Comparison of ENCODE assay signal across 19 mouse cellular contexts in genomic region chr10:111445939-111446671, GRCm38 (mm10). TPM values are rescaled to one million over a fixed set of nuclear protein-coding genes. Genes with fewer than 3 reads are reported as not detected.
DNase-seq lines count a peak whose midpoint lies in the region; ATAC-seq and TF ChIP-seq lines count a peak whose summit lies in the region.
"Had no signal": no experiment of that assay in that cellular context is flagged by ENCODE, and none has a peak within 500 bp of the region (broad histone marks: within the 10 kb centered on the region; RNA-seq: fewer than 3 reads in every experiment).

No protein-coding gene starts in this region.

- H3K27ac ChIP-seq in heart, embryonic 12.5 days (ENCODE audit: poor library complexity, severe bottlenecking), result no peak overlapping the region
- no peak overlapping the region for H3K27ac ChIP-seq in CH12.LX (ENCODE audit: insufficient read depth, low read depth)
- no peak overlapping the region for H3K27ac ChIP-seq in gastrocnemius, adult 2 months
- H3K27ac ChIP-seq: forebrain, embryonic 10.5 days; hindbrain, embryonic 15.5 days; layer of hippocampus, adult 2 months; midbrain, embryonic 12.5 days; neural tube, embryonic 15.5 days had no signal

- H3K79me2 ChIP-seq in CH12.LX (replicated peaks; ENCODE audit: control insufficient read depth, extremely low read depth, insufficient read depth, poor library complexity, severe bottlenecking), result no peaks in the 10 kb centered on the region

- TF ChIP-seq RAD21 in CH12.LX (IDR thresholded peaks at IDR 0.05; ENCODE audit: low read depth, low read length), result no peak

- dilution Hi-C loops in CH12.LX (cut with MboI; ENCODE audit: extremely low pct_ligation_motif_present, extremely low pct_unique_long_range_greater_than_20kb, low sequenced_read_pairs), result no loop called here

- intact Hi-C loops in gastrocnemius, adult 2 months (cut with DNase I), result no loop called here

- in situ Hi-C loops in CH12.LX (cut with MboI; ENCODE audit: low pct_ligation_motif_present, low pct_unique_long_range_greater_than_20kb, low sequenced_read_pairs), result no loop called here

- no peaks in the 10 kb centered on the region for H3K9me3 ChIP-seq in heart, embryonic 12.5 days (replicated peaks)
- H3K9me3 ChIP-seq in CH12.LX (replicated peaks; ENCODE audit: low read length), result no peaks in the 10 kb centered on the region
- H3K9me3 ChIP-seq: forebrain, embryonic 10.5 days; hindbrain, embryonic 15.5 days; midbrain, embryonic 12.5 days; neural tube, embryonic 15.5 days had no signal

- peaks cover 19% of the 10 kb centered on the region for H3K4me1 ChIP-seq in heart, embryonic 12.5 days (replicated peaks)
- H3K4me1 ChIP-seq in CH12.LX (ENCODE audit: control insufficient read depth in 1 of 2, insufficient read depth in 2 of 2), result peaks cover 16 to 33% of the 10 kb centered on the region in 2 experiments
- H3K4me1 ChIP-seq: hindbrain, embryonic 15.5 days; midbrain, embryonic 12.5 days; neural tube, embryonic 15.5 days had no signal

- no peak for TF ChIP-seq CTCF in CH12.LX (conservative IDR thresholded peaks at IDR 0.05 in 1 of 2, IDR thresholded peaks at IDR 0.05 in 1 of 2; ENCODE audit: low read depth in 2 of 2, low read length in 2 of 2)
- TF ChIP-seq CTCF in gastrocnemius, adult 2 months (IDR thresholded peaks at IDR 0.05), result no peak

- no peak overlapping the region for H3K4me2 ChIP-seq in heart, embryonic 12.5 days
- H3K4me2 ChIP-seq in CH12.LX (ENCODE audit: insufficient read depth, low read depth, poor library complexity, severe bottlenecking), result 0 out of 2 replicates have a peak overlapping the region, but pooled peaks have one; percentile 16
- H3K4me2 ChIP-seq: hindbrain, embryonic 15.5 days; midbrain, embryonic 12.5 days; neural tube, embryonic 15.5 days had no signal

- no peak for ATAC-seq in heart, embryonic 12.5 days (ENCODE audit: insufficient number of reproducible peaks, low FRiP score)
- peak; percentile 78 for ATAC-seq in megakaryocyte, adult 5-6 weeks (ENCODE audit: poor library complexity, severe bottlenecking)

- TF ChIP-seq EP300 in CH12.LX (IDR thresholded peaks at IDR 0.05; ENCODE audit: low read length), result peak; percentile 28; the same call in 1 of the 2 replicates

- H3K36me3 ChIP-seq in heart, embryonic 12.5 days, result no peaks in the 10 kb centered on the region
- no peaks in the 10 kb centered on the region for H3K36me3 ChIP-seq in CH12.LX (replicated peaks in 1 of 2; ENCODE audit: control insufficient read depth in 1 of 2, insufficient read depth in 1 of 2, low read length in 1 of 2)
- H3K36me3 ChIP-seq: forebrain, embryonic 10.5 days; hindbrain, embryonic 15.5 days; midbrain, embryonic 12.5 days; neural tube, embryonic 15.5 days had no signal

- no peak for TF ChIP-seq POLR2A in CH12.LX (IDR thresholded peaks at IDR 0.05; ENCODE audit: low read depth, low read length)

- no peak overlapping the region for H3K9ac ChIP-seq in heart, embryonic 12.5 days
- H3K9ac ChIP-seq in CH12.LX (ENCODE audit: insufficient read depth, low read depth), result no peak overlapping the region
- H3K9ac ChIP-seq: hindbrain, embryonic 15.5 days; midbrain, embryonic 12.5 days; neural tube, embryonic 15.5 days had no signal

- no peak overlapping the region for H3K4me3 ChIP-seq in heart, embryonic 12.5 days
- H3K4me3 ChIP-seq in CH12.LX (replicated peaks in 1 of 3; ENCODE audit: low read depth in 2 of 3, low read length in 2 of 3, poor library complexity in 1 of 3), result no peak overlapping the region
- no peak overlapping the region for H3K4me3 ChIP-seq in gastrocnemius, adult 2 months
- H3K4me3 ChIP-seq: forebrain, embryonic 10.5 days; hindbrain, embryonic 15.5 days; layer of hippocampus, adult 2 months; midbrain, embryonic 12.5 days; neural tube, embryonic 15.5 days had no signal

- peak; percentile 67 for DNase-seq in heart, adult 11 months
- DNase-seq in CH12.LX (ENCODE audit: extremely low read depth) (peak; percentile 46), MN1 (ENCODE audit: low spot score) (no peak)
- DNase-seq in c-Kit-positive CD71-positive TER-119-negative erythroid progenitor cells, embryonic 14.5 days (ENCODE audit: low read depth), result peak; percentile 19
- DNase-seq in urinary bladder, postnatal 14 days (ENCODE audit: low spot score), result no peak
- DNase-seq in gastrocnemius, adult 2 months, result no peak
- DNase-seq: adrenal gland, postnatal 14 days; cerebellum, adult 18-20 months; gastrocnemius, postnatal 10 days; left cerebral cortex, postnatal 4 days; lung, adult 2 months; right cerebral cortex, adult 18-20 months had no signal

- H3K27me3 ChIP-seq in heart, embryonic 12.5 days (replicated peaks), result no peaks in the 10 kb centered on the region
- no peaks in the 10 kb centered on the region for H3K27me3 ChIP-seq in CH12.LX (replicated peaks)
- H3K27me3 ChIP-seq: hindbrain, embryonic 15.5 days; midbrain, embryonic 12.5 days; neural tube, embryonic 15.5 days had no signal

- WGBS in heart, embryonic 12.5 days, result 49% methylated on average over 9 of the region's 9 CpGs

TF ChIP-seq in CH12.LX, 34 proteins besides CTCF, POLR2A, EP300 and RAD21:
- TF ChIP-seq JUND (conservative IDR thresholded peaks at IDR 0.05; ENCODE audit: low read depth, low read length) (0 out of 2 replicates have a peak, but pooled peaks have one; percentile 23), MEF2A (IDR thresholded peaks at IDR 0.05; ENCODE audit: borderline replicate concordance, low read depth, low read length) (peak; percentile 56), GABPA (IDR thresholded peaks at IDR 0.05; ENCODE audit: insufficient replicate concordance, low read depth, low read length) (no peak), MAFK (IDR thresholded peaks at IDR 0.05; ENCODE audit: insufficient replicate concordance, low read length) (peak; percentile 82), CHD2 (IDR thresholded peaks at IDR 0.05; ENCODE audit: low read length) (no peak), ETS1 (conservative IDR thresholded peaks at IDR 0.05; ENCODE audit: low read depth, low read length) (peak; percentile 20; the same call in 1 of the 2 replicates), BHLHE40 (IDR thresholded peaks at IDR 0.05; ENCODE audit: low read depth, low read length) (peak; percentile 45; the same call in 1 of the 2 replicates)
TF ChIP-seq in CH12.LX: peak in this region for 5.

RNA-seq across cellular contexts. Expression of gene Nap1l1, which starts 26.9 kb away (rescaled TPM):
- polyA plus RNA-seq in heart, embryonic 12.5 days (2016; fragmentation: Nextera tagmentation; extraction: Ambion mirVana), result 166 and 167 TPM in 2 replicates
- total RNA-seq in CH12.LX (2012; rRNA removed) (196 and 231 TPM in 2 replicates), CH12.LX (2014; rRNA removed) (360 and 392 TPM in 2 replicates)
- 1,279 and 1,342 TPM in 2 replicates for polyA plus RNA-seq in CH12.LX (2012; ENCODE audit: insufficient read length, low read depth)
- total RNA-seq in megakaryocyte, adult 5-6 weeks (2015), result 369 and 375 TPM in 2 replicates
- 346 and 431 TPM in 2 replicates for total RNA-seq in megakaryocyte, adult 5-6 weeks (2017)
- total RNA-seq in gastrocnemius, adult 2 months (2021), result 10 to 100 TPM; 62.8 to 64.2 TPM

RNA-seq across cellular contexts. Expression of gene Phlda1, which starts 60.0 kb away (rescaled TPM):
- 19.8 and 24.6 TPM in 2 replicates for polyA plus RNA-seq in heart, embryonic 12.5 days (2016; fragmentation: Nextera tagmentation; extraction: Ambion mirVana)
- total RNA-seq in CH12.LX (2012; rRNA removed) (1.9 and 2.5 TPM in 2 replicates), CH12.LX (2014; rRNA removed) (0.99 and 2.1 TPM in 2 replicates)
- 7.0 and 11.6 TPM in 2 replicates for polyA plus RNA-seq in CH12.LX (2012; ENCODE audit: insufficient read length, low read depth)
- total RNA-seq in megakaryocyte, adult 5-6 weeks (2015), result 8.6 and 9.1 TPM in 2 replicates
- total RNA-seq in megakaryocyte, adult 5-6 weeks (2017), result 0.84 and 1.2 TPM in 2 replicates
- 1 to 10 TPM; 4.2 to 4.9 TPM for total RNA-seq in gastrocnemius, adult 2 months (2021)

Comparison
In these comparisons a context has a peak if more than half of its experiments do, and no peak if none do; other contexts are left out.
1. DNase-seq: peak in heart, adult 11 months (single experiment), CH12.LX (single experiment) and c-Kit-positive CD71-positive TER-119-negative erythroid progenitor cells, embryonic 14.5 days (single experiment); none in urinary bladder, postnatal 14 days (single experiment), gastrocnemius, adult 2 months (single experiment) and MN1 (single experiment).